Mouse (Mus musculus) central nervous system, embryonic 18 days (tissue): ENCODE measurements around the gene 6030458C11Rik. TPM values are rescaled to one million over a fixed set of nuclear protein-coding genes. Genes with fewer than 3 reads are reported as not detected.

ENCODE experiments used
- polyA plus RNA-seq: library from polyadenylated mRNA; depleted of rRNA; stranded (reverse); fragments of >200 nt; gene quantifications from 2 replicates; pipeline ENCODE4 v1.2.3, GENCODE M21; 2012; rRNA removed

6030458C11Rik gene
- 24.8 and 25.3 TPM in 2 replicates for polyA plus RNA-seq

DNA sequence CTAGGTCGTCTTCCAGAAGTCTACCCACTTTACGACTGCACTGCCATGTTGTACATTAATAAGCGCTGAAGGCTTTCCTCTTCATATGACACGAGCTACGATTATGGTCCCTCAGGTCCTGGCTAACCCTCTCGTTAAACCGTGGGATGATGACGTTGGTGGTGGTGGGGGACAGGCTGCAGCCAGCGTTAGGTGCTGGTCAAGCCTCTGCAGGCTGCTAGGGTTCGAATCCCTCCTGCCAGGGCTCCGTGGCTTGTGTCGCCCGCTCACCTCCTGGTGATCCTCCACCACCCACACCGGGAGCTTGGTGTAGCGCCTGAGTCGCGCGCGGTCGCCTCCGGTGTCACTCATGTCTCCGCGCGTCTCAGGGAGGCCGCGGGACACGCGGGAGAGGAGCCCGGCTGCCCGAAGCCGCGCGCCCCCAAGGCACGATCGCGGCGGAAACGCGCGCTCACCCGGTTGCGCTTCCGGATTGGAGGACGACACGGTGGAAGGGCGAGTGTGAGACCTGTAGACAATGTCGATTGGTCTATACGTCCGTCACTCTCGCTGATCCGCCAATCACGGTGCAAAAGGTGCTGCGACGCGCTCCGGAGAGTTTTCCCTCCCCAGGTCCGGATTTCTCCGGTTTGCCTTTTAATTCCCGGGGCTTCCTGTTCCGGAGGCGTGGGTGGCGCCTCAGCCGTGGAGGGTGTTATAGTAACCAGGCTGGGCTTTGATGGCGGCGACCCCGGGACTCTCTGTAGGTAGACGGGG is at the start of gene 6030458C11Rik, which contains the start of gene Drosha:
6030458C11Rik (minus strand) TSS at position 453 of the 756 bp plus-strand sequence.
Drosha (plus strand) TSS at position 619 of the 756 bp plus-strand sequence.

Other genes starting within 250 kb of the 6030458C11Rik start
- gene Pdzd2, start 84.7 kb downstream of the 6030458C11Rik start, polyA plus RNA-seq = 9.2 TPM in 2 replicates
- gene Drosha, start 166 bp upstream of the 6030458C11Rik start, polyA plus RNA-seq = 42.2 and 42.7 TPM in 2 replicates